Mouse (Mus musculus) megakaryocyte, embryonic 14.5 days (primary cell): ENCODE measurements around the gene Stat5b. TPM values are rescaled to one million over a fixed set of nuclear protein-coding genes. Genes with fewer than 3 reads are reported as not detected.

Source experiments
- H3K27me3 ChIP-seq: replicated peaks from 2 replicates; pipeline ENCODE3; 2012; ENCODE audit warnings: inconsistent platforms
- H3K36me3 ChIP-seq: replicated peaks from 2 replicates; pipeline ENCODE3; 2012; ENCODE audit warnings: low read length, inconsistent platforms, mixed read lengths
- H3K4me1 ChIP-seq: 2 replicates; pipeline ENCODE4 v1.6.1; 2012; ENCODE audit warnings: inconsistent platforms
- H3K4me3 ChIP-seq: replicated peaks from 2 replicates; pipeline ENCODE3; 2012; ENCODE audit warnings: moderate library complexity, mild to moderate bottlenecking, inconsistent platforms
- H3K9me3 ChIP-seq: 2 replicates; pipeline ENCODE4 v1.6.1; 2012; ENCODE audit warnings: inconsistent platforms
- FLI1 ChIP-seq: IDR thresholded peaks from 2 replicates; pipeline ENCODE4 v1.6.1; 2012; ENCODE audit warnings: low read length, inconsistent platforms, mixed read lengths
- GATA1 ChIP-seq: IDR thresholded peaks from 3 replicates; pipeline ENCODE4 v1.6.1; 2012; ENCODE audit warnings: mixed read lengths, low read length, inconsistent platforms, borderline replicate concordance
- polyA plus RNA-seq: library from polyadenylated mRNA; stranded (reverse); fragments of >175 nt; gene quantifications from 2 replicates; pipeline ENCODE4 v1.2.3, GENCODE M21; 2012; ENCODE audit warnings: low replicate concordance; ENCODE audit not compliant: insufficient read depth

The Stat5b gene
- polyA plus RNA-seq, 1 experiment: 12.8 TPM

- Histone ChIP-seq H3K27me3 (peaks cover 90% of the 10 kb centered on the region), H3K4me3 (peak overlapping the region; percentile 88), H3K36me3 (no peaks in the 10 kb centered on the region)
Observed at GRCm38 (mm10) chr11:100758707-100759610, 91.6 kb downstream of the Stat5b start.

GRCm38 (mm10) chr11:100757566-100757965, 93.0 kb downstream of the Stat5b start:
- Histone ChIP-seq H3K36me3 (no peaks in the 10 kb centered on the region), H3K9me3 (no peaks in the 10 kb centered on the region), H3K27me3 (peaks cover 93% of the 10 kb centered on the region), H3K4me1 (peaks cover 40% of the 10 kb centered on the region), H3K4me3 (no peak overlapping the region)
- TF ChIP-seq FLI1 (no peak), GATA1 (no peak)

More at GRCm38 (mm10) chr11:100758707-100759610, 91.6 kb downstream of the Stat5b start:
- TF ChIP-seq FLI1 (no peak), GATA1 (no peak)
- Histone ChIP-seq H3K9me3 (no peaks in the 10 kb centered on the region), H3K4me1 (peaks cover 37% of the 10 kb centered on the region)

- H3K36me3 ChIP-seq: no peaks in the 10 kb centered on the region
- H3K27me3 ChIP-seq: peaks cover 90% of the 10 kb centered on the region
Observed at GRCm38 (mm10) chr11:100756476-100756875, 94.0 kb downstream of the Stat5b start.

GRCm38 (mm10) chr11:100754693-100755057, 95.8 kb downstream of the Stat5b start:
- Histone ChIP-seq H3K9me3 (peaks cover 3% of the 10 kb centered on the region), H3K27me3 (peaks cover 82% of the 10 kb centered on the region), H3K4me1 (peaks cover 22% of the 10 kb centered on the region), H3K4me3 (no peak overlapping the region), H3K36me3 (no peaks in the 10 kb centered on the region)
- TF ChIP-seq FLI1 (no peak), GATA1 (no peak)

More at GRCm38 (mm10) chr11:100756476-100756875, 94.0 kb downstream of the Stat5b start:
- Histone ChIP-seq H3K4me3 (no peak overlapping the region), H3K9me3 (peaks cover 2% of the 10 kb centered on the region), H3K4me1 (peaks cover 32% of the 10 kb centered on the region)
- TF ChIP-seq GATA1 (no peak), FLI1 (no peak)

GRCm38 (mm10) chr11:100754021-100754692, 96.4 kb downstream of the Stat5b start:
- Histone ChIP-seq H3K36me3 (no peaks in the 10 kb centered on the region), H3K27me3 (peaks cover 82% of the 10 kb centered on the region), H3K4me1 (peaks cover 20% of the 10 kb centered on the region), H3K4me3 (no peak overlapping the region), H3K9me3 (peaks cover 3% of the 10 kb centered on the region)
- TF ChIP-seq FLI1: no peak
- TF ChIP-seq GATA1: no peak

GRCm38 (mm10) chr11:100752294-100752693, 98.2 kb downstream of the Stat5b start:
- no peak for TF ChIP-seq FLI1
- TF ChIP-seq GATA1: no peak
- Histone ChIP-seq H3K9me3 (peaks cover 3% of the 10 kb centered on the region), H3K27me3 (peaks cover 80% of the 10 kb centered on the region), H3K36me3 (no peaks in the 10 kb centered on the region), H3K4me1 (peaks cover 21% of the 10 kb centered on the region), H3K4me3 (no peak overlapping the region)

GRCm38 (mm10) chr11:100750127-100750526, 100.4 kb downstream of the Stat5b start:
- peaks cover 23% of the 10 kb centered on the region for H3K4me1 ChIP-seq
- H3K36me3 ChIP-seq: no peaks in the 10 kb centered on the region
- peaks cover 79% of the 10 kb centered on the region for H3K27me3 ChIP-seq
- peak overlapping the region; percentile 8 for H3K4me3 ChIP-seq
- TF ChIP-seq GATA1: no peak
- no peak for TF ChIP-seq FLI1
- peaks cover 3% of the 10 kb centered on the region for H3K9me3 ChIP-seq

- Histone ChIP-seq H3K9me3 (peaks cover 3% of the 10 kb centered on the region), H3K4me3 (peak overlapping the region; percentile 57), H3K36me3 (no peaks in the 10 kb centered on the region), H3K4me1 (peaks cover 24% of the 10 kb centered on the region), H3K27me3 (peaks cover 74% of the 10 kb centered on the region)
- TF ChIP-seq FLI1 (no peak), GATA1 (no peak)
Observed at GRCm38 (mm10) chr11:100749469-100749868, 101.1 kb downstream of the Stat5b start.

- Histone ChIP-seq H3K4me3 (no peak overlapping the region), H3K36me3 (no peaks in the 10 kb centered on the region), H3K4me1 (peaks cover 19% of the 10 kb centered on the region), H3K9me3 (peaks cover 3% of the 10 kb centered on the region), H3K27me3 (peaks cover 69% of the 10 kb centered on the region)
- no peak for TF ChIP-seq FLI1
- TF ChIP-seq GATA1: no peak
Observed at GRCm38 (mm10) chr11:100748620-100749019, 101.9 kb downstream of the Stat5b start.

- TF ChIP-seq FLI1: no peak
- TF ChIP-seq GATA1: no peak
- peaks cover 3% of the 10 kb centered on the region for H3K9me3 ChIP-seq
- H3K4me3 ChIP-seq: no peak overlapping the region
- peaks cover 23% of the 10 kb centered on the region for H3K4me1 ChIP-seq
- H3K27me3 ChIP-seq: peaks cover 58% of the 10 kb centered on the region
- H3K36me3 ChIP-seq: no peaks in the 10 kb centered on the region
Observed at GRCm38 (mm10) chr11:100747114-100747513, 103.4 kb downstream of the Stat5b start.
